Mouse (Mus musculus) forebrain, embryonic 10.5 days (tissue): ENCODE data around the gene 3425401B19Rik. TPM values are rescaled to one million over a fixed set of nuclear protein-coding genes. Genes with fewer than 3 reads are reported as not detected.

Experiments used
- DNase-seq: peaks from one replicate; pipeline ENCODE4 v3.0.0-alpha.2; 2017; ENCODE audit warnings: low spot score; ENCODE audit errors: extremely low spot score
- H3K27ac ChIP-seq: fragments of 300-500 bp; sonication (generic); 2 replicates; pipeline ENCODE4 v1.5.1; 2016; ENCODE audit warnings: mild to moderate bottlenecking
- H3K27me3 ChIP-seq: fragments of 300-500 bp; sonication (generic); 2 replicates; pipeline ENCODE4 v1.6.1; 2016; ENCODE audit warnings: mild to moderate bottlenecking; ENCODE audit not compliant: poor library complexity, severe bottlenecking
- H3K36me3 ChIP-seq: fragments of 300-500 bp; sonication (generic); replicated peaks from 2 replicates; pipeline ENCODE4 v1.6.1; 2016; ENCODE audit warnings: mild to moderate bottlenecking, moderate library complexity
- H3K4me1 ChIP-seq: fragments of 300-500 bp; sonication (generic); 2 replicates; pipeline ENCODE4 v1.6.1; 2016
- H3K4me3 ChIP-seq: fragments of 300-500 bp; sonication (generic); 2 replicates; pipeline ENCODE4 v1.5.1; 2016; ENCODE audit warnings: mild to moderate bottlenecking, moderate library complexity
- H3K9me3 ChIP-seq: fragments of 300-500 bp; sonication (generic); 2 replicates; pipeline ENCODE4 v1.6.1; 2016; ENCODE audit warnings: mild to moderate bottlenecking, moderate library complexity
- WGBS: fragments of 180-500 bp; shearing (Covaris S2); methylation state at CpG from one replicate; pipeline ENCODE4 v1.1.7; 2016; 5-methylcytosine and 5-hydroxymethylcytosine counted together
- polyA plus RNA-seq: library from polyadenylated mRNA; unstranded; fragments of >200 nt; fragmentation: Nextera tagmentation; extraction: Ambion mirVana; gene quantifications from 2 replicates; pipeline ENCODE4 v1.2.1, GENCODE M21; 2016

Gene 3425401B19Rik
- polyA plus RNA-seq, 1 experiment from 2014 or later: not detected

- Histone ChIP-seq H3K36me3 (no peaks in the 10 kb centered on the region), H3K27me3 (no peaks in the 10 kb centered on the region), H3K9me3 (no peaks in the 10 kb centered on the region), H3K27ac (no peak overlapping the region), H3K4me1 (no peaks in the 10 kb centered on the region), H3K4me3 (no peak overlapping the region)
- 87% methylated on average over 6 of the region's 6 CpGs for WGBS
- no peak for DNase-seq
These were observed 52.0 kb downstream of the 3425401B19Rik start for GRCm38 (mm10) chr14:32632908-32633600.

DNA sequence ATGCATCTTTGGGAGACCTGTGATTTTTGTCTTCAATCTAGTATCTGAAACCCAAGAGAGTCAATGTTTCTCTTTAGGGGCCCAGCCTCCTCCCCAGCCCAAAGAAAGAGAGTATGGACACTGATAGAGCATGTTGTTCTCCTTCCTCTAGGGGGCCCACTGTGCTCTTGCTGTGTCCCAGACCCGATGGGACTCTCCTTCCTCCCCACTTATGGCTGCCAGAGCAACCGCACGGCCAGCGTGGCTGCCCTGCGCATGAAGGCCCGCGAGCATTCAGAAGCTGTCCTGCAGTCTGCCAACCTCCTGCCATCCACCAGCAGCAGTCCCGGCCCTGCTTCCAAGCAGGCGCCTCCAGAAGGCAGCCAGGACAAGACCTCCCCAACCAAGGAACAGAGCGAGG, 56.5 kb downstream of the 3425401B19Rik start:
- DNase-seq: no peak
- Histone ChIP-seq H3K27ac (peak overlapping the region; percentile 40; the same call in 1 of the 2 replicates), H3K4me1 (no peaks in the 10 kb centered on the region)

DNA sequence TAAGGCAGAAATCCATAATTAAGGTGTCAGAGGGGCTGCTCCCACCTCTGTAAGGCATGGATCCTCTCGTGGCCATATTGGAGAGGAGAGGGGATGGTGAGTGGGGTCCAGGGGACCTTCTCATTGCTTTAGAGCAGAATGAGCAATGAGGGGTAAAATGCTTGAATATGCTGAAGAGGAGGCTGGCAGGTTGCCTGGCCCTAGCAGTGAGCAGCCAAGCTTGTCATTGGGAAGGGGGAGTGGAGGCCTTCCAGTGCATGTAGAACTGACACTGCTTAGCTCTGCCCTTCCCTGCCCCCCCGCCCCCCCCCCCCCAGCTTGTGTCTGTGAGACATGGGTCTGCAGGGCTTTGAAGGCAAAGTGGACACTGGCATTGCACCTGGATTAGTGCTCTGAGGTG, 57.8 kb downstream of the 3425401B19Rik start:
- no peak for DNase-seq
- 75% methylated on average over 2 of the region's 2 CpGs for WGBS
- Histone ChIP-seq H3K4me3 (no peak overlapping the region), H3K4me1 (no peaks in the 10 kb centered on the region), H3K27ac (no peak overlapping the region), H3K27me3 (no peaks in the 10 kb centered on the region), H3K36me3 (no peaks in the 10 kb centered on the region), H3K9me3 (no peaks in the 10 kb centered on the region)

More for the DNA sequence above, 56.5 kb downstream of the 3425401B19Rik start:
- H3K36me3 ChIP-seq: no peaks in the 10 kb centered on the region
- no peaks in the 10 kb centered on the region for H3K27me3 ChIP-seq
- WGBS: 52% methylated on average over 10 of the region's 10 CpGs
- no peaks in the 10 kb centered on the region for H3K9me3 ChIP-seq
- H3K4me3 ChIP-seq: no peak overlapping the region

DNA sequence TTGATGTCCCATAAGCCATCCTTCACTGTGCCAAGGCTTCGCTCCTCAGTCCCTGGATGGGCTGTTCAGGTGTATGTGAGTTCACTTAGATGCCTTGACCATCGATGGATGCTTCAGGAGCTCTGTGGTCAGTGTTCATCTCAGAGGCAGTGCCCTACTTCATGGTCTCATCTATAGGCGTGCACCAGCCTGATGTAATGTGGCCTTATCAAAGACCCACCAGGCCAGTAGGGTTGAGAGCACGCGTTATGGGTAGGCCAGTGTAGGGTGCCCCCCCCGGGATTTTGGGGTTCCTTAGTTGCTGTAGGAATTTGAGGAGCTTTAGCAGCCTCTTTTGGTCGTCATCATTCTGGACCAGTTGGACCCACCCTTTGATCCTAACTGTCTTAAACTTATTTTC, 60.3 kb downstream of the 3425401B19Rik start:
- Histone ChIP-seq H3K4me1 (no peaks in the 10 kb centered on the region), H3K9me3 (no peaks in the 10 kb centered on the region), H3K27me3 (no peaks in the 10 kb centered on the region), H3K36me3 (no peaks in the 10 kb centered on the region), H3K4me3 (no peak overlapping the region), H3K27ac (no peak overlapping the region)
- WGBS: 93% methylated on average over 7 of the region's 7 CpGs
- DNase-seq: no peak

DNA sequence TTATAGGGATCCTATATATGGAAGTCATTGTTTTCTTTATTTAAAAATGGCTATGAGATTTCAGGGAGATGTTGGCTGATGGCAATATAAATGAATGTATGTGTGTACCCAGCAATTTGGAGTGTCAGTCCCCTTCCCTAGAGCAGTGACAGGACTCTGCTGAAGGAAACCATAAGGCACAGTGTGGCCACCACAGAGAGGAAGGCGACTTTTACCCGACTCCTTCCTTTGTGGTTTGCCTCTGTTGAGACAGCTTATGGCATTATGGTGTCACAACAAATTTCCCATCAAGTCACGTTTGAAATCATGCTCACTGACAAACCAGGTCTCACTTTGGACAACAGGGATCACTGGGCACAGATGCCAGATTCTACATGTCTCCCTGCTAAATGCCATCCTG, 60.8 kb downstream of the 3425401B19Rik start:
- H3K9me3 ChIP-seq: no peaks in the 10 kb centered on the region
- no peaks in the 10 kb centered on the region for H3K36me3 ChIP-seq
- no peak overlapping the region for H3K27ac ChIP-seq
- H3K4me3 ChIP-seq: no peak overlapping the region
- no peak for DNase-seq
- no peaks in the 10 kb centered on the region for H3K27me3 ChIP-seq
- no peaks in the 10 kb centered on the region for H3K4me1 ChIP-seq
- WGBS: 90% methylated on average over 3 of the region's 3 CpGs

GRCm38 (mm10) chr14:32617253-32617652, 67.8 kb downstream of the 3425401B19Rik start:
- no peak for DNase-seq
- Histone ChIP-seq H3K9me3 (no peaks in the 10 kb centered on the region), H3K27ac (no peak overlapping the region), H3K4me1 (no peaks in the 10 kb centered on the region), H3K27me3 (no peaks in the 10 kb centered on the region), H3K4me3 (no peak overlapping the region), H3K36me3 (no peaks in the 10 kb centered on the region)
- WGBS: 88% methylated on average over 5 of the region's 5 CpGs

DNA sequence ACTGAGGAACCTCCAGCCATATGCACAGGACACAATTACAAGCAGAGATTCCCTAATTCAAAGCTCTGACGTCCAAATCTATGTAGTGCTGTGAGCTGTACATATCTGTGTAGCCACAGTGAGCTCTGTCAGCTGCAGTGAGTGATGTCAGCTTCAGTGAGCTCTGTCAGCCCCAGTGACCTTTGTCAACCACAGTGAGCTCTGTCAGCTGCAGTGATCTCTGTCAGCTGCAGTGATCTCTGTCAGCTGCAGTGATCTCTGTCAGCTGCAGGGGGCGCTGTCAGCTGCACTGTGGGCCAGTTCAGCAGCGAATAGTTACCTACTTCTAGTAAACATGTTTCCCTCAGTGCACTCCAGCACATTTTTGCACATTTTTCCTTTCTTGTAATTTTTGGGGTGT, 75.7 kb downstream of the 3425401B19Rik start:
- no peak overlapping the region for H3K27ac ChIP-seq
- no peak for DNase-seq
- H3K4me3 ChIP-seq: no peak overlapping the region
- whole genome bisulfite sequencing: 41% methylated on average over 3 of the region's 3 CpGs
- no peaks in the 10 kb centered on the region for H3K36me3 ChIP-seq
- peaks cover 11% of the 10 kb centered on the region for H3K27me3 ChIP-seq
- H3K9me3 ChIP-seq: no peaks in the 10 kb centered on the region
- H3K4me1 ChIP-seq: 0 out of 2 replicates have a peak, but pooled peaks cover 4% of the 10 kb centered on the region

Other genes starting within 250 kb of the 3425401B19Rik start
- gene Slc18a3, start 220.4 kb downstream of the 3425401B19Rik start, polyA plus RNA-seq: 0.09 and 0.10 TPM in 2 replicates
- gene Chat, start 219.3 kb downstream of the 3425401B19Rik start, polyA plus RNA-seq: not detected in 2 replicates
- 28.9 TPM in 2 replicates for gene Ercc6, start 171.8 kb downstream of the 3425401B19Rik start, polyA plus RNA-seq
- 0.22 TPM in 1 of 2 replicates, not detected in the other for gene Prrxl1, start 85.9 kb downstream of the 3425401B19Rik start, polyA plus RNA-seq
- gene Tmem273, start 100.7 kb upstream of the 3425401B19Rik start, polyA plus RNA-seq: 0.37 and 0.62 TPM in 2 replicates
- gene Fam170b, start 148.7 kb upstream of the 3425401B19Rik start, polyA plus RNA-seq: not detected in 2 replicates
- gene Vstm4, start 171.5 kb upstream of the 3425401B19Rik start, polyA plus RNA-seq: 1.5 and 2.1 TPM in 2 replicates